Mouse (Mus musculus) kidney, adult 18-20 months (tissue): ENCODE measurements at regions not wholly inside any gene's neighbourhood (a gene's known extent, or its start where the extent isn't known, plus 50 kb on each side); places are given as distances from the start of the nearest gene placed in this dataset.

Source experiments
- DNase-seq: peaks from one replicate; pipeline ENCODE4 v3.0.0; 2021

DNA sequence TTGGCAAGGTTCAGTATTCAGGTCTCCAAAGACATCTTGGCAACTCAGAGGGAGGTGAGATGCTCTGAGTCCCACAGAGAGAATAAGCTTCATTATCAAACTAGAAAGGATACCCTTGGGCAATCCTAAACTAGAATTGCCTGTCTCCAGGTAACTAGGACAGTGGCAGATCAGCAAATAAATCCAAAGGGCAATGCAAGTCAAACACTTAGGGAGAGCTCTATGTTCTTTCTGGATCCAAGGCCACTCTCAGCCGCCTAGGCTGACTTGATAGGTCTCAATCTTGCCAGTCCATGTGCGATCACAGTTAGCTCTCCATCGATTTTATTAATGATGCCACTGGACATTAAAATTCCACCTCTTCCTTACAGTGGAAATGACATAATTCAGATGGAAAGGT lies 432.5 kb downstream of the Epha4 start:
- DNase-seq, result no peak

GRCm38 (mm10) chr1:77093551-77093950 lies 421.3 kb downstream of the Epha4 start:
- no peak for DNase-seq

- DNase-seq, result no peak
Measured at GRCm38 (mm10) chr1:77101726-77102272, 413.1 kb downstream of the Epha4 start.

DNA sequence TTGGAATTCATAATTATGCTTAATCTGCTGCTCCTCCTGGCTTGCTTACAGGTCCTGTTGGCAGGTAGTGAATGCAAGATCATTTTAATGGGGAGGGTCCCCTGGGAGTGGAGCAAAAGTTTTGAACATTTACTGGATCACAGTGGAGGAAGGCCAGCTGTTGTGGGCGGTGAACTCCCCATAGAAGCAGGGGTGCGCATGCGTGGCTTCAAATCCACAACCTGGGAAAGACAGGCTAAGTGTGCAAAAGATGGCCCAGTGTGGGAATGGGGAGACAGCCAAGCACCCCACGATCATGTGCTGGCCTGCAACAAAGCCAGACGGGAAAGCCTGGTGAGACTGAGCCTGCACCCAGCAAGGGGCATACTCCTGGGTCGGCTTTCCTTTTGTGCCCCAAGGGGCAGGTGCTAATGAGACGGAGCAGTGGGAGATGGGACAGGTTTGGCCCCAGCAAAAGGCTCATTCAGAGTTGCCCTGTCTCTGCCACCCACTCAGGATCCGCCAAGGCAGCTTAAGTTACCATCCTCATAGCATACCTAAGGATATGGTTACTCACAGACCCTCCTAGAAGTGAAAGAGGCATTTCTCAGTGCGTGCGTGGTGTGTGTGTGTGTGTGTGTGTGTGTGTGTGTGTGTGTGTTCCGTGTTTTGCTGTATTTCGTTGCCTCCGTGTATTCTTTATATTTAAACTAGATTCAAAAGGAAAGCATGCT lies 412.3 kb downstream of the Epha4 start:
- no peak for DNase-seq

GRCm38 (mm10) chr1:77109861-77110785 lies 404.8 kb downstream of the Epha4 start:
- DNase-seq, result peak; percentile 25

GRCm38 (mm10) chr1:77128411-77128810 lies 386.5 kb downstream of the Epha4 start:
- no peak for DNase-seq

GRCm38 (mm10) chr1:77137663-77138062 lies 377.2 kb downstream of the Epha4 start:
- no peak for DNase-seq

- DNase-seq, result no peak
Measured at GRCm38 (mm10) chr1:77140906-77141305, 374.0 kb downstream of the Epha4 start.

- DNase-seq, result no peak
Measured at GRCm38 (mm10) chr1:77148052-77148451, 366.8 kb downstream of the Epha4 start.

DNA sequence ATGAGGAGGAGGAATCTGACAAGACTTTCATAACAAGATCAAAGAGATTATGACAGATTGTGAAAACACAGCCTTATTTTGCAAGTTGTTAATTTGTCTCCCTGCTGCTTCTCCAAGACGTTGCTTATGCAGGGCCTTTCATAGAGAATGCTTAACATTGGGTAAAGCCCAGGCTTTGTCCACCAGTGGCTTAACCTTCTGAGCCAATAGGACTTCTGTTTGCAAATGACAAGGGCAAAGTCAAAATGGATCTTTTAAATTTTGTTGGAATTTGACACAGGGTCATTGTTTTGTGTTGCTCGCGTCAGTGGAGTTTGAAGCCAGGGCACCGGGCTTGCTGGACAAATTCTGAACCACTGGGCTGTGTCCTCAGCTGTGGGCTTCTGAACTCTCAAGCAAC lies 346.6 kb downstream of the Epha4 start:
- no peak for DNase-seq

DNA sequence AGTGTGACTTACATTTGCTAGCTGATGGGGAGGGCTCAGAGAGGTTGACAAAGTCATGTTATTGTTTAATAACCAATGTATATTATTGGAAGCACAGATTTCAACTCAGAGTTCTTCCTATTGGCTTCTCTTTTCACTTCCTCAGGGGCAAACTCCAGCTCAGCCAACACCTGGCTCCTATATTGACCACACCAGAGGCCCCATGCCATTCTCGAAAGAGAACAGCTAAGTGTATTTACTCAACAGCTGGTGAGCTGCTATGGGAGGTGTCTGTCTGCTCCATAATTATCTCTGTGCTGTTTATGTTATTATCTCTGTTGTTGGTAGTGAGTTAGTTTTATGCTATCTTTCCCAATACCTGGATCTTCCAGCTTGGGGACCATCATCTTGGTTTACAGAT lies 342.4 kb downstream of the Epha4 start:
- no peak for DNase-seq

DNA sequence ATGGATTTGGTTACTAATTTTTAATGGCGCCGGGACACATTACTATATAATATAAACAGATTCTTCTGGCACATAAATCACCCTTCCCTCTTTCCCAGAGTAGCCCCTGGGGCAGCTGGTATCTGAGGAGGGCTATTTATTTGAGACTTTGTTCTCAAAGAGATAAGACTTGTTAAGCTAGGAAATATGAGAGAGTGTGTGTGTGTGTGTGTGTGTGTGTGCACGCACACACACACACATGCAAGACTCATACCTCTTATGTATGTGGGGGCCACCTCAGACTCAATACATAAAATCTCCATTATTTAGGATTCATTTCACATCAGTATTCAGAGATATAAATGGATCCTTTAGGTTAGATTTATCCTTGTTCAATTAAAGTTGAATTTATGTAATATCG lies 340.1 kb downstream of the Epha4 start:
- no peak for DNase-seq

DNA sequence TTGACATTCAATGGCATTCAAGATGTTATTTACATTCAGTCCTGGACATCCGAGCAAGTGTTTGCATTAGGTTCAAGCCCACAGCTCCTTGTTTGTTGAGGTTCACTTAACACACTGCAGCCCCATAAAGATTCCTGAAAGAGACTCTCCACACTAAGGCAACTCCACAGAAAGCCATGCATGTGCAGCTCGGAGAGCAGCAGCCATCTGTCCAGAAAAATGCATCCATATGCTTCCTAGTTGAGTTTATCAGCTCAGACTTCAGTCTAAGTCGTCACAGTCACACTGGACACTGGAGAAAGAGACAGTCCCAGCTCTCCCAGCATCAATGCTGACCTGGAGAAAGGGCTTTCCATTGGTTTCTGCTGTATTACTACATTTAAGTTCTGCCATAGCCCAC lies 339.7 kb downstream of the Epha4 start:
- no peak for DNase-seq

- no peak for DNase-seq
Measured at GRCm38 (mm10) chr1:77176516-77176915, 338.4 kb downstream of the Epha4 start.

- no peak for DNase-seq
Measured at GRCm38 (mm10) chr1:77183965-77184364, 330.9 kb downstream of the Epha4 start.

DNA sequence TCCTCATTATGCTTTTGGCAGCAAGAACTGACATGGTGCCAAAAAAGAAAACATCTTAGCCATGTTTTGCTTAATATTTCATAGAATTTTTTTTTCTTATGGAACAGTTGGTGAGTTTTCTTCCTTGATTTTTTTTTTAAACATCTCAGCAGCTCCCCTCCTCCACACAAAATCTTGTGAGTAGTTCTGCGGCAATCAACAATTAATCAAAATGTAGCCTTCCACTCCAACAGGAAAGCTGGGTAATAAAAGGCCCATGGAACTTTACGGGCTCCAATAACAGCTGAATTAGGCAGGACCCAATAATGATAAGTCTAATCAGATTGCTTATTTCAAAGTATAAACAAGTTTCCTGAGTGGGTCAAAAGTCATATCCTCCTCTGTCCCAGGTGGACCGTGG lies 324.7 kb downstream of the Epha4 start:
- no peak for DNase-seq

- DNase-seq, result no peak
Measured at GRCm38 (mm10) chr1:77201321-77201917, 313.5 kb downstream of the Epha4 start.

DNA sequence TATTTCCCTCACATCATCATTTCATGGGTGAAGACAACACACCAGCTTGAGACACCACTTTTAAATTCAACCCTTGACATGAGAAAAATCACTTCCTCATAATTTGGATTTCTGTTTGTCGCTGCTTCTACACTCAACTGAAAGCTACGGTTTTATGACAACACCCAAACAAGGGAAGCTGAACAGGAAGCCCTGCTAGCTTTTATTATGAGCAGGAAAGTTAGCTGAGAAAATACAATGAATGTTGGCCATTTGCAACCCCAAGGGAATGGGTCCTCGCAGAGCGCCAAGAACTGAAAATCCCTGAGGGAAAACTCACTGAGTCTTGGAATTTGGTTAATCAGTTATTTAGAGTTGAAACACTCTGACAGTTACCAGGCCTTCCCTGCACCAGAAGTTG lies 311.9 kb downstream of the Epha4 start:
- DNase-seq, result no peak

- DNase-seq, result no peak
Measured at GRCm38 (mm10) chr1:77206535-77206934, 308.4 kb downstream of the Epha4 start.

DNA sequence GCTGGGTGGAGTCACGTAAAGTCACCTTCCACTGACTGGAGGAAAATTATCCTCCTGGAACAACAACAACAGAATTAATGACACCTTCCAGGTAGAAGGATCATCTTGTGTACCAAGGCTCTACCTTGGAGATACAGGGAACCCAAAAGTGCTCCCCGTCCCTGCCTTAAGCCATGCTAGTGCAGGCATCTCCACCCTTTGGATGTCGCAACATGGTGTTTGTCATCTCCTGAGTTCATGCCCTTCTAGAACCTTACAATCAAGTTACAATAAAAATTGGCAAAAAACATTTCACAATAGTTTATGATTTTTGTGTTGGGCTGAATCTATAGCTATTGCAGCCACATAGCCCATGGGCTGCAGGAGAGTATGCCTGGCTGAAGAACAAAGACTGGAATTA lies 305.5 kb downstream of the Epha4 start:
- no peak for DNase-seq

DNA sequence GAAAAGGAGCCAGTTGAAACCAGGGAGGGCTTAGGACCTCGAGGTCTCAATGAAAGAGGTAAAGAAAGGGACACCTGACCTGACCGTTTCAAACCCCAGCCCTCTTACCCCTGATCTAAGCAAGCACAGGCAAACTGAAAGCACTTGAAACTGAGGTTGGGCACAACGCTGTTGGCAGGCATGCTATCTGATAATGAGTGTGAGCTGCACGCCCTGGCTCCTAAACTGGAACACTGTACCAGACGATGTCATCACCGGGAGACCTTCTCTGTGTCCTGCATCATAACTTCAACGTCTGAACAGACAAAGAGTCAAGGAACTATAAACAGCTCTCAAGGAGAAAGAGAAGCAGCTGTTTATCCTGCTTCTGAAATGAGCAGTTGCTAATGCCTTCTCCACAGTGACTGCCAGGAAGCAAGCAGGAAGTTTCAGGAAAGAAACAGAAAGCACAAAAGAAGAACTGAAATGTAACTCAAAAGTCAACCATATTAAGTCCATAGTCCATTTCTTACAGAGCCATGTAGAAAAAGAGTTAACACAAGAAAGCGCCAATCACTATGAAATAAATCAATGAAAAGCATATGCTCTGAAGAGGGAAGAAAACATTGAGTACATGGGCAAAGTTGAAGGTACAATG lies 301.3 kb downstream of the Epha4 start:
- no peak for DNase-seq

DNA sequence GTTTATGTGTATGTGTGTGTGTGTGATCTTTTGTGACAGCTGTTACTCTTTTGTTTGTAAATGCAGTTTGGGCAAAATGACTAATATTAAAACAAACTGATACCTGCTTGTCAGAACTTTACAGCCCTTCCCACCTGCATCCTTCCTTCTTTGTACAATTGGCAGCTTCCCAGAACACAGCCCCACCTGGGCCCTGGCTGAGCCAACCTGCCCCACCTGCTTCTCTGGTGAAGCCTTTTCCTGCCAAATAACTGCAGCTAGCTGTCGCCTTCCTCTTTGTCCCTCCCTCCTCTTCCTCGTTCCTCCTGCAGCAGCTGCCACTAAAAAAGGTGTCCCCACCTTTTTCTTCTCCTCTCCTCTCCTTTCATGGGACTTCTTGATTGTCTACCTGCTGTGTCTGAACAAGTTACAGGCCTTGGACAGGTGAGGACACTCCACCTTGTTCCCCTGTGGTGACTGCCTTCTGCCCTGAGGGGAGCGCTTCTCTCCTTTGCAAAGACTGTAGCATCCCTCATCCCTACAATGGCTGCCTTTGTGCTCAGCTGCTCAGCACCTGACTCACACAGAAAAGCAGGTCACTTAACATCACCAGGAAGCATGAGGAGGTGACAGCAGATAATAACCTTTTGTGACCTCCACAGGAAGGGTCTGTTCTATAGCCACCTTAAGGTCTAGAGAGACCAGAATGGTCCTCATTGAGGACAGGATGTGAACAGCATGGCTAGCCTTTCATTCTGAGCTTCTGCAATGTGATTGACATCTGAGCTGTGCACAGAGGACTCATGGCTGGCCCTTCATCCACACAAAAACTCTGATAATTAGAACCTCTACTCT lies 295.2 kb downstream of the Epha4 start:
- no peak for DNase-seq
